Mouse (Mus musculus) gastrocnemius, postnatal 25 days (tissue): Measurements from ENCODE around the gene Sema3f. TPM values are rescaled to one million over a fixed set of nuclear protein-coding genes. Genes with fewer than 3 reads are reported as not detected.

Source experiments
- DNase-seq: peaks from one replicate; pipeline ENCODE4 v3.0.0; 2022
- total RNA-seq, 2 experiments: library from RNA; stranded (reverse); gene quantifications; 1 replicate in 1 of 2; 2 replicates in 1 of 2; pipeline ENCODE4 v1.2.3; 2021

The Sema3f gene
- total RNA-seq, 2 experiments from 2014 or later: 5.9 to 9.7 TPM

- peak; percentile 54 for DNase-seq
These were observed 76.4 kb downstream of the Sema3f start for GRCm38 (mm10) chr9:107633661-107634405.

GRCm38 (mm10) chr9:107633091-107633660, 77.1 kb downstream of the Sema3f start:
- DNase-seq: peak; percentile 83

GRCm38 (mm10) chr9:107632478-107632877, 77.8 kb downstream of the Sema3f start:
- no peak for DNase-seq

- no peak for DNase-seq
These were observed 78.4 kb downstream of the Sema3f start for GRCm38 (mm10) chr9:107631861-107632260.

Other genes with a start within 250 kb of the Sema3f start
- 10 to 100 TPM; 14.8 to 15.2 TPM for gene Tmem115, start 176.5 kb downstream of the Sema3f start, total RNA-seq
- 1 to 10 TPM; 2.0 TPM for gene Cyb561d2, start 168.3 kb downstream of the Sema3f start, total RNA-seq
- gene Nprl2, start 168.2 kb downstream of the Sema3f start, total RNA-seq: 10 to 100 TPM in 1 of 2 experiments, 1 to 10 TPM in 1; 9.5 to 10.2 TPM
- gene Zmynd10, start 163.2 kb downstream of the Sema3f start, total RNA-seq: not detected
- gene Rassf1, start 158.9 kb downstream of the Sema3f start, total RNA-seq: 10 to 100 TPM; 10.8 to 12.5 TPM
- 10 to 100 TPM; 30.5 to 31.1 TPM for gene Tusc2, start 147.2 kb downstream of the Sema3f start, total RNA-seq
- 10 to 100 TPM; 12.0 to 15.2 TPM for gene Hyal2, start 142.5 kb downstream of the Sema3f start, total RNA-seq
- 1 to 10 TPM; 2.2 to 2.3 TPM for gene Hyal1, start 133.5 kb downstream of the Sema3f start, total RNA-seq
- gene Naa80, start 131.6 kb downstream of the Sema3f start, total RNA-seq: 10 to 100 TPM; 10.4 to 13.4 TPM
- under 1 TPM; 0.38 to 0.72 TPM for gene Hyal3, start 129.7 kb downstream of the Sema3f start, total RNA-seq
- gene Ifrd2, start 122.8 kb downstream of the Sema3f start, total RNA-seq: 10 to 100 TPM; 44.2 to 45.3 TPM
- gene Sema3b, start 101.2 kb downstream of the Sema3f start, total RNA-seq: 10 to 100 TPM; 18.1 to 19.4 TPM
- 10 to 100 TPM; 73.2 to 87.6 TPM for gene Gnai2, start 75.1 kb downstream of the Sema3f start, total RNA-seq
- gene Slc38a3, start 40.9 kb downstream of the Sema3f start, total RNA-seq: 10 to 100 TPM; 72.1 to 77.5 TPM
- gene Gnat1, start 30.8 kb downstream of the Sema3f start, total RNA-seq: not detected
- 10 to 100 TPM; 35.3 to 36.6 TPM for gene Rbm5, start 60.5 kb upstream of the Sema3f start, total RNA-seq
- 10 to 100 TPM; 18.3 to 20.7 TPM for gene Rbm6, start 162.8 kb upstream of the Sema3f start, total RNA-seq
- gene Mon1a, start 177.7 kb upstream of the Sema3f start, total RNA-seq: 1 to 10 TPM; 8.3 to 9.6 TPM
- gene Mst1r, start 196.4 kb upstream of the Sema3f start, total RNA-seq: 1 to 10 TPM; 1.3 to 2.1 TPM
- gene Actl11, start 218.0 kb upstream of the Sema3f start, total RNA-seq: not detected
- gene Camkv, start 225.2 kb upstream of the Sema3f start, total RNA-seq: under 1 TPM; 0.18 to 0.38 TPM
- under 1 TPM; 0.46 to 0.88 TPM for gene Traip, start 239.7 kb upstream of the Sema3f start, total RNA-seq